Mouse (Mus musculus) myocyte (in vitro differentiated cells): ENCODE results near the gene Zfp13.

Experiments used
- CEBPB ChIP-seq: IDR thresholded peaks from 2 replicates; pipeline ENCODE4 v1.6.1; 2011; ENCODE audit warnings: mild to moderate bottlenecking, moderate library complexity; ENCODE audit not compliant: poor library complexity, insufficient read depth, severe bottlenecking
- E2F4 ChIP-seq: IDR thresholded peaks from one replicate; pipeline ENCODE4 v1.6.1; 2011; ENCODE audit warnings: mild to moderate bottlenecking, control low read depth, moderate library complexity; ENCODE audit not compliant: insufficient read depth
- MAX ChIP-seq: IDR thresholded peaks from one replicate; pipeline ENCODE4 v1.6.1; 2011; ENCODE audit warnings: low read depth, mild to moderate bottlenecking, control low read depth
- MYOD1 ChIP-seq, 3 experiments: IDR thresholded peaks; one replicate each; pipeline ENCODE4 v1.6.1; 2011; ENCODE audit warnings: control low read depth in 2 of 3, low read depth in 2 of 3, mild to moderate bottlenecking in 2 of 3, moderate library complexity in 1 of 3; ENCODE audit not compliant: insufficient read length in 2 of 3, control insufficient read depth in 1 of 3
- MYOG ChIP-seq, 3 experiments: IDR thresholded peaks; one replicate each; pipeline ENCODE4 v1.6.1; 2011; ENCODE audit warnings: control low read depth in 2 of 3, low read depth in 2 of 3, mild to moderate bottlenecking in 2 of 3; ENCODE audit not compliant: insufficient read length in 2 of 3, control insufficient read depth in 1 of 3, insufficient read depth in 1 of 3
- POLR2A ChIP-seq: IDR thresholded peaks from one replicate; pipeline ENCODE4 v1.6.1; 2011; ENCODE audit warnings: low read depth, mild to moderate bottlenecking, control low read depth, moderate library complexity; ENCODE audit not compliant: insufficient read length
- POLR2AphosphoS2 ChIP-seq: IDR thresholded peaks from one replicate; pipeline ENCODE4 v1.6.1; 2011; ENCODE audit warnings: low read depth, control low read depth; ENCODE audit not compliant: insufficient read length
- REST ChIP-seq: IDR thresholded peaks from one replicate; pipeline ENCODE4 v1.6.1; 2011; ENCODE audit warnings: mild to moderate bottlenecking, control low read depth, moderate library complexity; ENCODE audit not compliant: insufficient read depth, insufficient read length
- TCF12 ChIP-seq: IDR thresholded peaks from one replicate; pipeline ENCODE4 v1.6.1; 2011; ENCODE audit warnings: mild to moderate bottlenecking, control low read depth; ENCODE audit not compliant: poor library complexity, insufficient read depth, severe bottlenecking
- TCF3 ChIP-seq: IDR thresholded peaks from one replicate; pipeline ENCODE4 v1.6.1; 2011; ENCODE audit warnings: low read depth, control low read depth; ENCODE audit not compliant: insufficient read length
- USF1 ChIP-seq: IDR thresholded peaks from one replicate; pipeline ENCODE4 v1.6.1; 2011; ENCODE audit warnings: low read depth, mild to moderate bottlenecking, control low read depth, moderate library complexity

GRCm38 (mm10) chr17:23546702-23547505 lies 52.4 kb downstream of the Zfp13 start:
- TF ChIP-seq POLR2A (no peak), MYOG (IDR thresholded peaks at IDR 0.05; ENCODE audit: control insufficient read depth in 1 of 3, insufficient read depth in 1 of 3, insufficient read length in 2 of 3, low read depth in 2 of 3) (no peak), E2F4 (peak; percentile 39), CEBPB (no peak), POLR2AphosphoS2 (no peak), MAX (no peak), MYOD1 (IDR thresholded peaks at IDR 0.05; ENCODE audit: control insufficient read depth in 1 of 3, insufficient read length in 2 of 3, low read depth in 2 of 3) (no peak), USF1 (no peak), TCF12 (no peak), TCF3 (no peak), REST (no peak)
